Mouse (Mus musculus) monocyte, adult 59 days (primary cell): ENCODE data around the gene Eif4e3. TPM values are rescaled to one million over a fixed set of nuclear protein-coding genes. Genes with fewer than 3 reads are reported as not detected.

Experiments used
- total RNA-seq, 2 experiments: library from RNA; stranded (reverse); gene quantifications; one replicate each; pipeline ENCODE4 v1.2.4; 2023

Gene Eif4e3
- total RNA-seq: 10 to 100 TPM; 42.1 to 46.7 TPM

GRCm38 (mm10) chr6:99666318-99667171, at the start of gene Eif4e3, which contains the start of gene Gm20696:
TSS of gene Eif4e3 (minus strand) at chr6:99666771.
TSS of gene Gm20696 (minus strand) at chr6:99666797.

DNA sequence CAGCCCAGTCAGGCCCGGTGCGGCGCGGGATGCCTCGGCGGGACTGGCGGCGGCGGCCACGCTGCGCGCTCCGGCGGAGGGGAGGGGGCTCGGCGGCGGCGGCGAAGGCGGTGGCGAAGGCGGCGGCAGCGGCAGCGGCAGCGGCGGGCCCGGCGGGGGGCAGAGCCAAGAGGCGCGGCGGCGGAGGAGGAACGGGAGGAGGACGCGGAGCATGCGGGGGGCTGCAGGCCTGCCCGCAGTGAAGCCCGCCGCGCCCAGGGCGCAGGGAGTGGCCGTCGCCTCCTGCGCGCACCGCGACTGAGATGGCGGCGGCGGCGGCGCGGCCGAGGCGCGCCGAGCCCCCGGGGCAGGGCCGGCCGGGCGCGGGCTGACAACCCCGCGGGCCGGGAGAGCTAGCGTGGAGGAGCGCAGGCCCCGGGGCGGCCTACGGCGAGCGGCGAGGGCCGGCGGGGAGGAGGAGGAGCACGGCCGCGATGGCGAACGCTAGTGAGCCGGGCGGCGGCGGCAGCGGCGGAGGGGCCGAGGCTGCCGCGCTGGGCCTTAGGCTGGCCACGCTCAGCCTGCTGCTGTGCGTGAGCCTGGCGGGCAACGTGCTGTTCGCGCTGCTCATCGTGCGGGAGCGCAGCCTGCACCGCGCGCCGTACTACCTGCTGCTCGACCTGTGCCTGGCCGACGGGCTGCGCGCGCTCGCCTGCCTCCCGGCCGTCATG, 25.8 kb upstream of the Eif4e3 start, which contains the start of gene Gpr27:
Gpr27 (plus strand) TSS at position 474 of the 710 bp plus-strand sequence.

Other genes with a start within 250 kb of the Eif4e3 start
- 100 to 1,000 TPM; 224 to 271 TPM for gene Foxp1, start 144.1 kb downstream of the Eif4e3 start, total RNA-seq
- gene Gm20696, start within 50 bp of the Eif4e3 start, total RNA-seq: 10 to 100 TPM; 28.0 to 32.1 TPM
- not detected for gene Gpr27, start 25.9 kb upstream of the Eif4e3 start, total RNA-seq
- gene Prok2, start 59.6 kb upstream of the Eif4e3 start, total RNA-seq: 1 to 10 TPM in 1 of 2 experiments, under 1 TPM in 1; 0.34 to 1.0 TPM